Mouse (Mus musculus): ENCODE measurements around the gene Olfr287.

- TF ChIP-seq POLR2A (IDR thresholded peaks at IDR 0.05; ENCODE audit: borderline replicate concordance, control insufficient read depth, low read depth, low read length) (no peak), CTCF (IDR thresholded peaks at IDR 0.05; ENCODE audit: control insufficient read depth, insufficient read depth, low read length) (no peak)
These were observed 35.4 kb upstream of the Olfr287 start for GRCm38 (mm10) chr15:98256271-98256670.

All from bone marrow, adult 2 months (tissue).